Mouse (Mus musculus): ENCODE data around the gene Gm14569. TPM values are rescaled to one million over a fixed set of nuclear protein-coding genes. Genes with fewer than 3 reads are reported as not detected.

Gm14569 gene
- polyA plus RNA-seq, 1 experiment = 2.0 TPM

- no peak overlapping the region for H3K4me3 ChIP-seq (replicated peaks; ENCODE audit: insufficient read depth, low read depth, low read length)
- H3K4me1 ChIP-seq (ENCODE audit: control insufficient read depth, insufficient read depth, low read length) = no peaks in the 10 kb centered on the region
- no peak overlapping the region for H3K27ac ChIP-seq (ENCODE audit: insufficient read depth, low read length)
- TF ChIP-seq CTCF (IDR thresholded peaks at IDR 0.05; ENCODE audit: borderline replicate concordance, insufficient read depth, low read depth, low read length) = no peak
- 50% methylated on average over 6 of the region's 6 CpGs for WGBS
- no peaks in the 10 kb centered on the region for H3K27me3 ChIP-seq (ENCODE audit: control insufficient read depth, insufficient read depth, low read length)
- no peak for DNase-seq
Observed at GRCm38 (mm10) chrX:36402316-36402715, 89.3 kb downstream of the Gm14569 start.

DNA sequence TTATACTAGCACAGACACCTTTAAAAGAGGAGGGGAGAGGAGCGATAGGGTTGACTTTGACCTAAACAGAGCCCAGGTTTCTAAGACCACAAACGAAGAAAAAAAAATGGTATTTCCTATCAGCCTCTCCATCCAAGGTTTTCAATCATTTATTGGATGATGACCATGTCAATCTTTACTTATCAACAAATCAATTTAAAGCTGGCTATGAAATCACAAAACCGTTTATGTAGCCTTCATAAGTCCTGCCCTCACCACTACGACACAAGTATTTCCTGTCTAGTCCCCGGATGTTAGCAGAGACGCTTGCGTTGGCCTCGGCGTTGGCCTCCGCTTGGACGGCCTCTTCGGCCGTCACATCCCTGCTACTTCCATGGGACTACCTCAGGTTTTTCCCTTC, 90.7 kb downstream of the Gm14569 start, which contains the start of gene Gm6268:
Gm6268 (plus strand) TSS at position 301 of the 400 bp plus-strand sequence.
- Histone ChIP-seq H3K4me3 (replicated peaks; ENCODE audit: insufficient read depth, low read depth, low read length) (no peak within 1 kb of the TSS), H3K27ac (ENCODE audit: insufficient read depth, low read length) (no peak within 1 kb of the TSS), H3K27me3 (ENCODE audit: control insufficient read depth, insufficient read depth, low read length) (no peaks in the 10 kb centered on the region), H3K4me1 (ENCODE audit: control insufficient read depth, insufficient read depth, low read length) (no peaks in the 10 kb centered on the region)
- WGBS = 94% methylated on average over 13 of the region's 13 CpGs
- TF ChIP-seq POLR2A (IDR thresholded peaks at IDR 0.05; ENCODE audit: borderline replicate concordance, insufficient read depth, low read length) (no peak), CTCF (IDR thresholded peaks at IDR 0.05; ENCODE audit: borderline replicate concordance, insufficient read depth, low read depth, low read length) (no peak)
- DNase-seq = no peak

- no peaks in the 10 kb centered on the region for H3K4me1 ChIP-seq (ENCODE audit: control insufficient read depth, insufficient read depth, low read length)
- 22% methylated on average over 6 of the region's 6 CpGs for WGBS
- TF ChIP-seq CTCF (IDR thresholded peaks at IDR 0.05; ENCODE audit: borderline replicate concordance, insufficient read depth, low read depth, low read length) (no peak), POLR2A (IDR thresholded peaks at IDR 0.05; ENCODE audit: borderline replicate concordance, insufficient read depth, low read length) (no peak)
- no peaks in the 10 kb centered on the region for H3K27me3 ChIP-seq (ENCODE audit: control insufficient read depth, insufficient read depth, low read length)
- DNase-seq = peak in 1 of 2 experiments; percentile 4
- H3K27ac ChIP-seq (ENCODE audit: insufficient read depth, low read length) = no peak overlapping the region
- H3K4me3 ChIP-seq (replicated peaks; ENCODE audit: insufficient read depth, low read depth, low read length) = no peak overlapping the region
Observed at GRCm38 (mm10) chrX:36393279-36393678, 98.4 kb downstream of the Gm14569 start.

GRCm38 (mm10) chrX:36392672-36393071, 99.0 kb downstream of the Gm14569 start:
- WGBS = 41% methylated on average over 6 of the region's 6 CpGs
- DNase-seq = no peak
- Histone ChIP-seq H3K4me1 (ENCODE audit: control insufficient read depth, insufficient read depth, low read length) (no peaks in the 10 kb centered on the region), H3K27ac (ENCODE audit: insufficient read depth, low read length) (no peak overlapping the region), H3K27me3 (ENCODE audit: control insufficient read depth, insufficient read depth, low read length) (no peaks in the 10 kb centered on the region), H3K4me3 (replicated peaks; ENCODE audit: insufficient read depth, low read depth, low read length) (no peak overlapping the region)
- no peak for TF ChIP-seq CTCF (IDR thresholded peaks at IDR 0.05; ENCODE audit: borderline replicate concordance, insufficient read depth, low read depth, low read length)
- no peak for TF ChIP-seq POLR2A (IDR thresholded peaks at IDR 0.05; ENCODE audit: borderline replicate concordance, insufficient read depth, low read length)

GRCm38 (mm10) chrX:36390503-36390902, 101.1 kb downstream of the Gm14569 start:
- DNase-seq = no peak
- no peak overlapping the region for H3K4me3 ChIP-seq (replicated peaks; ENCODE audit: insufficient read depth, low read depth, low read length)
- H3K27me3 ChIP-seq (ENCODE audit: control insufficient read depth, insufficient read depth, low read length) = no peaks in the 10 kb centered on the region
- no peaks in the 10 kb centered on the region for H3K4me1 ChIP-seq (ENCODE audit: control insufficient read depth, insufficient read depth, low read length)
- 73% methylated on average over 2 of the region's 2 CpGs for WGBS
- H3K27ac ChIP-seq (ENCODE audit: insufficient read depth, low read length) = no peak overlapping the region
- TF ChIP-seq CTCF (IDR thresholded peaks at IDR 0.05; ENCODE audit: borderline replicate concordance, insufficient read depth, low read depth, low read length) (no peak), POLR2A (IDR thresholded peaks at IDR 0.05; ENCODE audit: borderline replicate concordance, insufficient read depth, low read length) (no peak)

DNA sequence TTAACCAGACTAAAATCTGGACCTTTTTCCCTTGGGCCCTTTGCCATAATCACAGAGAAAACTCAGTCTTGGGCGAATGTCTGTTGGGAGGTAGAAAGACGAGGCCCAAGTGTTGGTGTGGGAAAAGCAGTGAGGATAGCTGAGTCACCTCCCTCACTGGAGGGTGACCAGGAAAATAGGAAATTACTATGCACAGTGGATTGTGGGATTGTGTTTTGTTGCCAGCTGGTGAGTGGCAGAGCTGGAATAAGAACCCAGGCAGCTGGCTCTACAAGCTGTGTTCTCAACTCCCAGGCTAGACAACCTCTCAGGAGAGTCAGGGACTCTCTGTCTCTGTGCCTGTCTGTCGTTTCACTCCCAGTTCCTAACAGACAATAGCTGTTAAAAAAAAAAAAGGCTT, 101.7 kb downstream of the Gm14569 start:
- H3K27me3 ChIP-seq (ENCODE audit: control insufficient read depth, insufficient read depth, low read length) = no peaks in the 10 kb centered on the region
- H3K27ac ChIP-seq (ENCODE audit: insufficient read depth, low read length) = no peak overlapping the region
- TF ChIP-seq POLR2A (IDR thresholded peaks at IDR 0.05; ENCODE audit: borderline replicate concordance, insufficient read depth, low read length) (no peak), CTCF (IDR thresholded peaks at IDR 0.05; ENCODE audit: borderline replicate concordance, insufficient read depth, low read depth, low read length) (no peak)
- 24% methylated on average over 3 of the region's 3 CpGs for WGBS
- peak in 1 of 2 experiments; percentile 18 for DNase-seq
- H3K4me3 ChIP-seq (replicated peaks; ENCODE audit: insufficient read depth, low read depth, low read length) = no peak overlapping the region
- no peaks in the 10 kb centered on the region for H3K4me1 ChIP-seq (ENCODE audit: control insufficient read depth, insufficient read depth, low read length)

GRCm38 (mm10) chrX:36385340-36385739, 106.3 kb downstream of the Gm14569 start:
- H3K27me3 ChIP-seq (ENCODE audit: control insufficient read depth, insufficient read depth, low read length) = no peaks in the 10 kb centered on the region
- no peak for TF ChIP-seq CTCF (IDR thresholded peaks at IDR 0.05; ENCODE audit: borderline replicate concordance, insufficient read depth, low read depth, low read length)
- no peak for TF ChIP-seq POLR2A (IDR thresholded peaks at IDR 0.05; ENCODE audit: borderline replicate concordance, insufficient read depth, low read length)
- H3K27ac ChIP-seq (ENCODE audit: insufficient read depth, low read length) = no peak overlapping the region

More at GRCm38 (mm10) chrX:36385340-36385739, 106.3 kb downstream of the Gm14569 start:
- no peak for DNase-seq
- Histone ChIP-seq H3K4me3 (replicated peaks; ENCODE audit: insufficient read depth, low read depth, low read length) (no peak overlapping the region), H3K4me1 (ENCODE audit: control insufficient read depth, insufficient read depth, low read length) (no peaks in the 10 kb centered on the region)

Other genes starting within 250 kb of the Gm14569 start
- 5.6 and 5.8 TPM in 2 replicates for gene Lonrf3, start 163.5 kb downstream of the Gm14569 start, polyA plus RNA-seq (2012; rRNA removed)
- gene Gm6268, start 90.5 kb downstream of the Gm14569 start, polyA plus RNA-seq (2012; rRNA removed) = not detected in 2 replicates
- 159 and 168 TPM in 2 replicates for gene Pgrmc1, start 106.4 kb upstream of the Gm14569 start, polyA plus RNA-seq (2012; rRNA removed)
- gene Akap17b, start 153.6 kb upstream of the Gm14569 start, polyA plus RNA-seq (2012; rRNA removed) = 9.7 and 10.0 TPM in 2 replicates

Data from cerebellum, adult 2 months (tissue).